Mouse (Mus musculus) T-helper 2 cell (primary cell): ENCODE data around the gene Gabra6.

Experiments
- in situ Hi-C: fragments of 300-600 bp; cut with MboI, MseI; formaldehyde crosslinking; loops from one replicate; pipeline ENCODE4 v1.15.1; 2025; ENCODE audit warnings: high pct_unique_total_duplicates

The Gabra6 gene

GRCm38 (mm10) chr11:42320882-42321281 lies at the start of gene Gabra6:
Gene Gabra6, minus strand, starts transcription at chr11:42321072.
- in situ Hi-C loops, result no loop called here

DNA sequence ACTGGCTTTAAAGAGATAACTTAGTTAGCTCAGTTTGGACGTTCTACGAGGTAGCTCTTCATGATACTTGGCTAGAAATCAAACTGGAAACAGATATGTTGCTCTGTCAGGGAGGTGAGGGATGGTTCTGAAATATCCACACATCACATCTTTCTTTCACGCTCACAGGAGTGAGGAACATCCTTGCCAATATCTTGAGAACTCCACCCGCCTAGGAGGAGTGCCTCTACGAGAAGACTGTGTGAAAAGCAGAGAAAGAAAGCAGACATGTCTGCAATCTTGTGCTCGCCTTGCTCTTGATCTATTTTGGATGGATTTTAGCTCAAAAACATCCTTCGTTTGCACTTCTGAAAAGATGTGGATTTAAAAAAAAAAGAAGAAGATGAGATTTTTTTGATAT lies 44.7 kb upstream of the Gabra6 start:
- in situ Hi-C loops, result no loop called here

GRCm38 (mm10) chr11:42332121-42332520 lies 11.2 kb upstream of the Gabra6 start:
- in situ Hi-C loops, result no loop called here

DNA sequence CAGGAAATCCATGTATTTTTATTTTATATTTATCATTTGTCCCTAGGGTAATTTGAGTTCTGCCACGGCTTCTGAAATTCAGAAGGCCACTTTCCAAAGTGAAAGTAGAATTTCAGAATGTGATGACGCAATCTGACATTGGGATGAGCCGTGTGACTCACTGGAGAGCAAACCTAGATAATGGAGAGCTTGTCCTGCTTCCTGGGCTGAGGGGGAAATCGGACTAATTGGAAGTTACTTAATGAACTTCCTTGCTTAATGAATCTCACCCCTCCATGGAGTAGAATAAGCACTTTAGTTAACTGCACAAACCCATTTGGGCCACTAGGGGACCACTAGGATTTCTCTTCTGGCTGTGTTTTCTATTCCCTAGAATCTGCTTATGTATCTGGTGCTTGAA lies 5.4 kb upstream of the Gabra6 start:
- in situ Hi-C loops, result no loop called here

DNA sequence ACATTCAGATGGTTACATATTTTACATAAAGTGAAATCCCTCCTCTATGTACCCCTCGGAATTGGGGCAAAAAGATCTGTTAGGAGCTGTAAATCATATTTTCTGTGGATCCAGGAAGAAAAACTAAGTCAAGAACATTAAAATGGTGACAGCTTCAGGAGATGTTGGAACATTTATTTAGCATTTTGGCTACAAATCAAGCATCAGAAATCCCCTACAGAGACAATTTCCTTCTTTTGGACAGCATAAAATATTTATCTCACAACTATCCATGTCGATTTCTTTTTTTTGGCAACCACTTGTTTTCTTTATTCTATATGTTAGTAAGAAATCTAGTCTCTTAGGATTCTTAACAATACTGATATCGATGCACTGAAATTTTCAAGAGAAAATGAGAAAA lies 688 bp upstream of the Gabra6 start:
- in situ Hi-C loops, result no loop called here

GRCm38 (mm10) chr11:42319521-42319920 lies 1.4 kb downstream of the Gabra6 start:
- in situ Hi-C loops, result no loop called here

- in situ Hi-C loops, result no loop called here
These were observed 1.8 kb downstream of the Gabra6 start for GRCm38 (mm10) chr11:42319101-42319500.

DNA sequence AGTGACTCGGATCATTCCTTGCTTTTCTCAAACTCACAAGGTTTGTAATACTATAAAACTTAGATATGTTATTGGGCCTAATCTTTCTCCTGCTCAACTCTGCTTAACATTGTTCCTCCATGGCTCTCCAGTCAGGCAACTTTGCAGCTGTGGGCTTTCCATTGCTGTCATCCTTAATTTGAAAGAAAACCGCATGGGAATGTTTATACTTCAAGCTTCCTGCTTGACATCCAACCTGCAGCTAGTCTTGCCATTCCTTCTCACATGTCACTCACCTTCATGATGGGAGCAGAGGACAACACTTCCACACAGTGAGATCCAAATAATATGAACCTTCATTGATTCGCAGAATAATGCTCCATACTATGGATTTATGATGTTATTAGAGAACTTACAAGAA lies 2.9 kb downstream of the Gabra6 start:
- in situ Hi-C loops, result no loop called here

GRCm38 (mm10) chr11:42314850-42315249 lies 6.0 kb downstream of the Gabra6 start:
- in situ Hi-C loops, result no loop called here

- in situ Hi-C loops, result no loop called here
These were observed 10.0 kb downstream of the Gabra6 start for GRCm38 (mm10) chr11:42310892-42311291.

GRCm38 (mm10) chr11:42309086-42309485 lies 11.8 kb downstream of the Gabra6 start:
- in situ Hi-C loops, result no loop called here

DNA sequence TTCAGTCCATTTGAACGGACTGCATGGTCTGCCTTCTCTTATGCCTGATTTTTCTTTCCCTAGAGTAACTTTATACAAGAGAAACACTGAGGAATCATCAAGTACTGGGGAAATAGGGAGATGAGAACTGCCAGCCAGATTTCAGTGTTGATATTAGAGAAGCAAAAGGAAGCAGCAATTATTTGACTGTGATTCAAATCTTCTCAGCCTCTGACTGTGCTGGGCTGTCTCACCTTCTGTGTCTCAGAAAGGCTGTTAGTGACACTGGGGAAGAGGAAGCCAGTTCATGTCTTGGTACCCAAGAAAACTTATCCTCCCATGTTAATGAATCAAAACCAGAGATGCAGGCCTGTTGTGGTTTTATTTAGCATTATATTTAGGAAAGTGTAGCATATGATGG lies 14.8 kb downstream of the Gabra6 start:
- in situ Hi-C loops, result no loop called here

- in situ Hi-C loops, result no loop called here
These were observed 61.9 kb downstream of the Gabra6 start for GRCm38 (mm10) chr11:42258978-42259377.
